Mouse (Mus musculus): Measurements from ENCODE around the gene Ubald1. TPM values are rescaled to one million over a fixed set of nuclear protein-coding genes. Genes with fewer than 3 reads are reported as not detected.

Gene Ubald1
- polyA plus RNA-seq, 1 experiment from 2014 or later, result 29.9 TPM

DNA sequence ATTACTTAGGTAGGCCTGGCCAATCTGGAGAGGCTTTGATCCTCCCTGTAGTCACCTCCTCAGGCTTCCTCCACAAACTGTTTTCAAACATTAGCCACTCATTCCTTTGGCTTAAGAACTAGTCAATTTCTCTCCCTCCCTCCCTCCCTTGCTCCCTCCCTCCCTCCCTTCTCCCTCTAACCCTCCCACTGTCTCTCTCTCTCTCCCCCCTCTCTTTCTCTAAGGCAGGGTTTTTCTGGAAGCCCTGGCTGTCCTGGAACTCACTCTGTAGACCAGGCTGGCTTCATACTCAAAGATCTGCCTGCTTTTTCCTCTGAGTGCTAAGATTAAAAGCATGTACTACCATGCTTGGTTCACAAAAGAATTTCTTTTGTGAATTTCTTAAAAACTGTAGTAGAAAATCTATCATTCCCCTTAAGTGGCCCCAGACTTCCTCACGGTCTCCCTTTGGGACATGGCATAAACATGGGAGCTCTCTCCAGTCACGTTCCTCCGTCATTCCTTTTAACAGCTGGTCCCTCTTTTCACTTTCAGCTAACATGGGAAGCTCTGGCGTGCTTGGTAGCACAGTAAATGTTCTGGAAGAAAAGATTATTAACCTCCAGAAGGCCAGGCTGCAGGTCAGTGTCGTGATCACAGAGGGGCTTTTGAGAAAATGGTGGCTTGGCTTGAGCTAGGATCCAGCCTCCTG lies 29.0 kb downstream of the Ubald1 start:
- Histone ChIP-seq H3K36me3 (ENCODE audit: control insufficient read depth, insufficient read depth, low read length) (no peaks in the 10 kb centered on the region), H3K9ac (ENCODE audit: low read depth, low read length) (no peak overlapping the region), H3K27me3 (replicated peaks; ENCODE audit: control insufficient read depth, insufficient read depth, low read length) (no peaks in the 10 kb centered on the region), H3K4me1 (replicated peaks; ENCODE audit: control insufficient read depth, insufficient read depth, low read length) (no peaks in the 10 kb centered on the region), H3K9me3 (ENCODE audit: control insufficient read depth, low read length) (no peaks in the 10 kb centered on the region), H3K27ac (ENCODE audit: low read depth, low read length) (no peak overlapping the region), H3K4me2 (no peak overlapping the region), H3K4me3 (ENCODE audit: low read depth, low read length) (no peak overlapping the region)
- no peak for DNase-seq (ENCODE audit: low spot score)
- 70% methylated on average over 5 of the region's 5 CpGs for WGBS
- ATAC-seq (replicated peaks; ENCODE audit: low FRiP score), result no peak

- Histone ChIP-seq H3K27ac (ENCODE audit: low read depth, low read length) (no peak overlapping the region), H3K4me1 (replicated peaks; ENCODE audit: control insufficient read depth, insufficient read depth, low read length) (no peaks in the 10 kb centered on the region), H3K4me2 (no peak overlapping the region), H3K36me3 (ENCODE audit: control insufficient read depth, insufficient read depth, low read length) (no peaks in the 10 kb centered on the region), H3K4me3 (ENCODE audit: low read depth, low read length) (no peak overlapping the region), H3K27me3 (replicated peaks; ENCODE audit: control insufficient read depth, insufficient read depth, low read length) (no peaks in the 10 kb centered on the region), H3K9ac (ENCODE audit: low read depth, low read length) (no peak overlapping the region), H3K9me3 (ENCODE audit: control insufficient read depth, low read length) (no peaks in the 10 kb centered on the region)
- DNase-seq (ENCODE audit: low spot score) (no peak), ATAC-seq (replicated peaks; ENCODE audit: low FRiP score) (no peak)
- WGBS, result 71% methylated on average over 7 of the region's 7 CpGs
Measured at GRCm38 (mm10) chr16:4850361-4850760, 29.8 kb downstream of the Ubald1 start.

GRCm38 (mm10) chr16:4848090-4848489 lies 32.0 kb downstream of the Ubald1 start:
- Histone ChIP-seq H3K4me1 (replicated peaks; ENCODE audit: control insufficient read depth, insufficient read depth, low read length) (no peaks in the 10 kb centered on the region), H3K27ac (ENCODE audit: low read depth, low read length) (no peak overlapping the region), H3K9ac (ENCODE audit: low read depth, low read length) (no peak overlapping the region), H3K27me3 (replicated peaks; ENCODE audit: control insufficient read depth, insufficient read depth, low read length) (no peaks in the 10 kb centered on the region), H3K4me2 (no peak overlapping the region), H3K4me3 (ENCODE audit: low read depth, low read length) (no peak overlapping the region), H3K36me3 (ENCODE audit: control insufficient read depth, insufficient read depth, low read length) (no peaks in the 10 kb centered on the region), H3K9me3 (ENCODE audit: control insufficient read depth, low read length) (no peaks in the 10 kb centered on the region)
- DNase-seq (ENCODE audit: low spot score), result no peak
- WGBS, result 78% methylated on average over 2 of the region's 2 CpGs
- no peak for ATAC-seq (replicated peaks; ENCODE audit: low FRiP score)

GRCm38 (mm10) chr16:4847041-4847440 lies 33.1 kb downstream of the Ubald1 start:
- no peak overlapping the region for H3K27ac ChIP-seq (ENCODE audit: low read depth, low read length)
- H3K27me3 ChIP-seq (replicated peaks; ENCODE audit: control insufficient read depth, insufficient read depth, low read length), result no peaks in the 10 kb centered on the region
- ATAC-seq (replicated peaks; ENCODE audit: low FRiP score) (no peak), DNase-seq (ENCODE audit: low spot score) (no peak)
- no peak overlapping the region for H3K4me3 ChIP-seq (ENCODE audit: low read depth, low read length)
- no peaks in the 10 kb centered on the region for H3K9me3 ChIP-seq (ENCODE audit: control insufficient read depth, low read length)
- no peak overlapping the region for H3K9ac ChIP-seq (ENCODE audit: low read depth, low read length)
- 69% methylated on average over 3 of the region's 3 CpGs for WGBS
- H3K4me2 ChIP-seq, result no peak overlapping the region
- H3K36me3 ChIP-seq (ENCODE audit: control insufficient read depth, insufficient read depth, low read length), result no peaks in the 10 kb centered on the region
- H3K4me1 ChIP-seq (replicated peaks; ENCODE audit: control insufficient read depth, insufficient read depth, low read length), result no peaks in the 10 kb centered on the region

DNA sequence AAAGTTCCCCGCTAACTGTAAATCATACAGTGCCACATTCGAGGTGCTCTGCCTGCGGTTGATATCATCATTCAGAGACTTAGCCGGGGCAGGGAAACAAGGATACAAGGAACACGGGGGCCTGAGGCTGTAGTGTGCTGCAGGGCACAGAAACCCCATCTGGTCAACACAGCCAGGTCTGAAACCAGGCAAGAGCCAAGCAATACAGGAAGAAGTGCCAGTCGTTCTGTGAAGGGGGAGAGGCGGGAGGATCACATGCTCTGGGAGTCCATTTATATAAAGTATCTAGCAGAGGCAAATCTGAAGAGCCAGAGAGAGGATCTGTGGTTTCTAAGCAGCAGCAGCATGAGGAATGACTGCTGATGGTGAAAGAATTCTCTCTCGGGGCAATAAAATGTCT lies 39.9 kb downstream of the Ubald1 start:
- no peaks in the 10 kb centered on the region for H3K27me3 ChIP-seq (replicated peaks; ENCODE audit: control insufficient read depth, insufficient read depth, low read length)
- 72% methylated on average over 8 of the region's 8 CpGs for WGBS
- ATAC-seq (replicated peaks; ENCODE audit: low FRiP score) (no peak), DNase-seq (ENCODE audit: low spot score) (no peak)
- no peak overlapping the region for H3K27ac ChIP-seq (ENCODE audit: low read depth, low read length)
- H3K4me3 ChIP-seq (ENCODE audit: low read depth, low read length), result no peak overlapping the region
- no peak overlapping the region for H3K4me2 ChIP-seq
- H3K36me3 ChIP-seq (ENCODE audit: control insufficient read depth, insufficient read depth, low read length), result no peaks in the 10 kb centered on the region
- no peaks in the 10 kb centered on the region for H3K4me1 ChIP-seq (replicated peaks; ENCODE audit: control insufficient read depth, insufficient read depth, low read length)
- H3K9me3 ChIP-seq (ENCODE audit: control insufficient read depth, low read length), result no peaks in the 10 kb centered on the region
- no peak overlapping the region for H3K9ac ChIP-seq (ENCODE audit: low read depth, low read length)

GRCm38 (mm10) chr16:4839552-4839951 lies 40.6 kb downstream of the Ubald1 start:
- Histone ChIP-seq H3K27me3 (replicated peaks; ENCODE audit: control insufficient read depth, insufficient read depth, low read length) (no peaks in the 10 kb centered on the region), H3K4me1 (replicated peaks; ENCODE audit: control insufficient read depth, insufficient read depth, low read length) (no peaks in the 10 kb centered on the region), H3K9me3 (ENCODE audit: control insufficient read depth, low read length) (no peaks in the 10 kb centered on the region), H3K27ac (ENCODE audit: low read depth, low read length) (no peak overlapping the region), H3K36me3 (ENCODE audit: control insufficient read depth, insufficient read depth, low read length) (no peaks in the 10 kb centered on the region), H3K4me3 (ENCODE audit: low read depth, low read length) (no peak overlapping the region), H3K4me2 (no peak overlapping the region), H3K9ac (ENCODE audit: low read depth, low read length) (no peak overlapping the region)
- 71% methylated on average over 3 of the region's 3 CpGs for WGBS
- DNase-seq (ENCODE audit: low spot score) (no peak), ATAC-seq (replicated peaks; ENCODE audit: low FRiP score) (no peak)

DNA sequence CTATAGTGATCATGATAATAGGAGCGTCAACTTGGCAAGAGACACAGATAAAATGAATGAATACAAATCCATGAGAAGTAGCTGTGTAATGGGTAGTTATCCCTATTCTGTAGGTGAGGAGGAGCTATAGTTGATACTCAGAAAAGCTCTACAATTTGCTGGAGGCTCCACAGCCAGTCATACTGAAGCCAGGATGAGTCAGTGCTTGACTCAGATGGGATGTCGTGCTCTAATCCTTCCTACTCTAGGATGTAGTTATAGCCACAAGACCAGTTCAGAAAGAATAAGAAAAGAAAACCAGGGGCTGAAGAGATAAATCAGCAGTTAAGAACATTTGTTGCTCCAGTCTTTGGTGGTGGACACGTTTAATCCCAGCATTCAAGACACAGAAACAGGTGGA lies 42.5 kb downstream of the Ubald1 start:
- H3K4me2 ChIP-seq, result no peak overlapping the region
- 70% methylated on average over 3 of the region's 3 CpGs for WGBS
- no peak for DNase-seq (ENCODE audit: low spot score)
- no peaks in the 10 kb centered on the region for H3K4me1 ChIP-seq (replicated peaks; ENCODE audit: control insufficient read depth, insufficient read depth, low read length)
- no peak for ATAC-seq (replicated peaks; ENCODE audit: low FRiP score)
- no peaks in the 10 kb centered on the region for H3K9me3 ChIP-seq (ENCODE audit: control insufficient read depth, low read length)
- H3K36me3 ChIP-seq (ENCODE audit: control insufficient read depth, insufficient read depth, low read length), result no peaks in the 10 kb centered on the region
- no peaks in the 10 kb centered on the region for H3K27me3 ChIP-seq (replicated peaks; ENCODE audit: control insufficient read depth, insufficient read depth, low read length)
- H3K9ac ChIP-seq (ENCODE audit: low read depth, low read length), result no peak overlapping the region
- no peak overlapping the region for H3K4me3 ChIP-seq (ENCODE audit: low read depth, low read length)
- no peak overlapping the region for H3K27ac ChIP-seq (ENCODE audit: low read depth, low read length)

GRCm38 (mm10) chr16:4835191-4835590 lies 44.9 kb downstream of the Ubald1 start, which contains the start of gene 4930562C15Rik:
Gene 4930562C15Rik, plus strand, starts transcription at chr16:4835416.
- DNase-seq (ENCODE audit: low spot score) (no peak), ATAC-seq (replicated peaks; ENCODE audit: low FRiP score) (no peak)
- no peaks in the 10 kb centered on the region for H3K27me3 ChIP-seq (replicated peaks; ENCODE audit: control insufficient read depth, insufficient read depth, low read length)
- H3K4me2 ChIP-seq, result no peak within 1 kb of the TSS
- H3K36me3 ChIP-seq (ENCODE audit: control insufficient read depth, insufficient read depth, low read length), result no peaks in the 10 kb centered on the region
- no peak within 1 kb of the TSS for H3K9ac ChIP-seq (ENCODE audit: low read depth, low read length)
- peaks cover 7% of the 10 kb centered on the region; the same call in 1 of the 2 replicates for H3K4me1 ChIP-seq (replicated peaks; ENCODE audit: control insufficient read depth, insufficient read depth, low read length)
- no peaks in the 10 kb centered on the region for H3K9me3 ChIP-seq (ENCODE audit: control insufficient read depth, low read length)
- 76% methylated on average over 3 of the region's 3 CpGs for WGBS
- no peak within 1 kb of the TSS for H3K27ac ChIP-seq (ENCODE audit: low read depth, low read length)
- no peak within 1 kb of the TSS for H3K4me3 ChIP-seq (ENCODE audit: low read depth, low read length)

- no peak for DNase-seq (ENCODE audit: low spot score)
- no peak overlapping the region for H3K4me2 ChIP-seq
- no peak for ATAC-seq (replicated peaks; ENCODE audit: low FRiP score)
Measured at GRCm38 (mm10) chr16:4833858-4834257, 46.3 kb downstream of the Ubald1 start.

More at GRCm38 (mm10) chr16:4833858-4834257, 46.3 kb downstream of the Ubald1 start:
- Histone ChIP-seq H3K4me3 (ENCODE audit: low read depth, low read length) (no peak overlapping the region), H3K27ac (ENCODE audit: low read depth, low read length) (no peak overlapping the region), H3K9me3 (ENCODE audit: control insufficient read depth, low read length) (no peaks in the 10 kb centered on the region), H3K27me3 (replicated peaks; ENCODE audit: control insufficient read depth, insufficient read depth, low read length) (no peaks in the 10 kb centered on the region), H3K4me1 (replicated peaks; ENCODE audit: control insufficient read depth, insufficient read depth, low read length) (peaks cover 7% of the 10 kb centered on the region; the same call in 1 of the 2 replicates), H3K9ac (ENCODE audit: low read depth, low read length) (no peak overlapping the region), H3K36me3 (ENCODE audit: control insufficient read depth, insufficient read depth, low read length) (no peaks in the 10 kb centered on the region)
- WGBS, result 75% methylated on average over 2 of the region's 2 CpGs

All from liver, embryonic 11.5 days (tissue).